ENCODE assay signal across 9 mouse cellular contexts in genomic region chr8:79562669-79563068, GRCm38 (mm10).
DNase-seq lines count a peak whose midpoint lies in the region; ATAC-seq lines count a peak whose summit lies in the region.
"Had no signal": no experiment of that assay in that cellular context is flagged by ENCODE, and none has a peak within 500 bp of the region (broad histone marks: within the 10 kb centered on the region; RNA-seq: fewer than 3 reads in every experiment).

No protein-coding gene starts in this region.

- no peaks in the 10 kb centered on the region for H3K9me3 ChIP-seq in kidney, embryonic 14.5 days (ENCODE audit: control insufficient read depth, low read length)
- no peaks in the 10 kb centered on the region for H3K9me3 ChIP-seq in limb, embryonic 15.5 days
- H3K9me3 ChIP-seq in midbrain, embryonic 11.5 days (ENCODE audit: control insufficient read depth, low read length): 0 out of 2 replicates have a peak, but pooled peaks cover 3% of the 10 kb centered on the region
- no peaks in the 10 kb centered on the region for H3K9me3 ChIP-seq in forebrain, embryonic 13.5 days (replicated peaks)
- H3K9me3 ChIP-seq: neural tube, embryonic 12.5 days had no signal

- H3K4me3 ChIP-seq in kidney, embryonic 14.5 days (ENCODE audit: low read length): no peak overlapping the region
- no peak overlapping the region for H3K4me3 ChIP-seq in limb, embryonic 15.5 days
- H3K4me3 ChIP-seq in midbrain, embryonic 11.5 days (ENCODE audit: low read depth, low read length): no peak overlapping the region
- no peak overlapping the region for H3K4me3 ChIP-seq in forebrain, embryonic 13.5 days
- H3K4me3 ChIP-seq: neural tube, embryonic 12.5 days had no signal

- H3K9ac ChIP-seq in kidney, embryonic 14.5 days (ENCODE audit: low read depth, low read length): no peak overlapping the region
- no peak overlapping the region for H3K9ac ChIP-seq in limb, embryonic 15.5 days
- no peak overlapping the region for H3K9ac ChIP-seq in midbrain, embryonic 11.5 days (ENCODE audit: low read length)
- no peak overlapping the region for H3K9ac ChIP-seq in forebrain, embryonic 13.5 days
- H3K9ac ChIP-seq: neural tube, embryonic 12.5 days had no signal

- 0 out of 2 replicates have a peak, but pooled peaks cover 3% of the 10 kb centered on the region for H3K4me1 ChIP-seq in kidney, embryonic 14.5 days (ENCODE audit: control insufficient read depth, insufficient read depth, low read length)
- H3K4me1 ChIP-seq in limb, embryonic 15.5 days: peaks cover 16% of the 10 kb centered on the region
- H3K4me1 ChIP-seq in midbrain, embryonic 11.5 days (ENCODE audit: control insufficient read depth, insufficient read depth, low read length): no peaks in the 10 kb centered on the region
- peaks cover 9% of the 10 kb centered on the region for H3K4me1 ChIP-seq in forebrain, embryonic 13.5 days
- H3K4me1 ChIP-seq: neural tube, embryonic 12.5 days had no signal

- peak; percentile 29 for DNase-seq in kidney, postnatal 10 days
- DNase-seq in ES-CJ7 (ENCODE audit: low read depth, low spot score): peak; percentile 81
- DNase-seq in embryo, embryonic 10 days (ENCODE audit: low spot score): peak; percentile 31
- DNase-seq in midbrain, embryonic 11.5 days (ENCODE audit: low spot score, missing footprints): no peak

- H3K27me3 ChIP-seq in kidney, embryonic 14.5 days (ENCODE audit: control insufficient read depth, insufficient read depth, low read length): no peaks in the 10 kb centered on the region
- H3K27me3 ChIP-seq in limb, embryonic 15.5 days: no peaks in the 10 kb centered on the region
- H3K27me3 ChIP-seq in midbrain, embryonic 11.5 days (ENCODE audit: control insufficient read depth, insufficient read depth, low read length): no peaks in the 10 kb centered on the region
- H3K27me3 ChIP-seq in forebrain, embryonic 13.5 days: no peaks in the 10 kb centered on the region
- H3K27me3 ChIP-seq: neural tube, embryonic 12.5 days had no signal

- no peak overlapping the region for H3K27ac ChIP-seq in kidney, embryonic 14.5 days (ENCODE audit: low read depth, low read length)
- H3K27ac ChIP-seq in limb, embryonic 15.5 days: peak overlapping the region; percentile 91
- no peak overlapping the region for H3K27ac ChIP-seq in midbrain, embryonic 11.5 days (ENCODE audit: low read depth, low read length)
- no peak overlapping the region for H3K27ac ChIP-seq in forebrain, embryonic 13.5 days
- H3K27ac ChIP-seq: neural tube, embryonic 12.5 days had no signal

- H3K4me2 ChIP-seq in kidney, embryonic 14.5 days (replicated peaks; ENCODE audit: low read depth, low read length): no peak overlapping the region
- no peak overlapping the region for H3K4me2 ChIP-seq in limb, embryonic 15.5 days
- H3K4me2 ChIP-seq in midbrain, embryonic 11.5 days: no peak overlapping the region
- no peak overlapping the region for H3K4me2 ChIP-seq in forebrain, embryonic 13.5 days
- H3K4me2 ChIP-seq: neural tube, embryonic 12.5 days had no signal

- ATAC-seq in kidney, embryonic 14.5 days (ENCODE audit: low FRiP score, low TSS enrichment): no peak
- ATAC-seq in limb, embryonic 15.5 days (ENCODE audit: insufficient number of reproducible peaks, low FRiP score, low TSS enrichment, low read depth): no peak
- ATAC-seq in monocyte, adult 5-6 weeks (replicated peaks; ENCODE audit: insufficient number of reproducible peaks, low FRiP score, low TSS enrichment, poor library complexity, severe bottlenecking): no peak
- no peak for ATAC-seq in midbrain, embryonic 11.5 days (ENCODE audit: low FRiP score)
- no peak for ATAC-seq in forebrain, embryonic 13.5 days

- WGBS in kidney, embryonic 14.5 days: 79% methylated on average over 8 of the region's 8 CpGs
- 67% methylated on average over 8 of the region's 8 CpGs for WGBS in limb, embryonic 15.5 days
- WGBS in midbrain, embryonic 11.5 days: 79% methylated on average over 8 of the region's 8 CpGs
- WGBS in forebrain, embryonic 13.5 days: 78% methylated on average over 8 of the region's 8 CpGs

- H3K36me3 ChIP-seq in kidney, embryonic 14.5 days (ENCODE audit: control insufficient read depth, insufficient read depth, low read length): no peaks in the 10 kb centered on the region
- H3K36me3 ChIP-seq in limb, embryonic 15.5 days: no peaks in the 10 kb centered on the region
- H3K36me3 ChIP-seq in midbrain, embryonic 11.5 days (ENCODE audit: control insufficient read depth, insufficient read depth, low read length): no peaks in the 10 kb centered on the region
- H3K36me3 ChIP-seq in forebrain, embryonic 13.5 days (ENCODE audit: poor library complexity, severe bottlenecking): no peaks in the 10 kb centered on the region
- H3K36me3 ChIP-seq: neural tube, embryonic 12.5 days had no signal
